Mouse (Mus musculus): ENCODE results near the gene Setdb1. TPM values are rescaled to one million over a fixed set of nuclear protein-coding genes. Genes with fewer than 3 reads are reported as not detected.

Setdb1 gene
- total and polyA plus RNA-seq, 3 experiments = 33.7 to 49.5 (median 43.2) TPM

GRCm38 (mm10) chr3:95319701-95320625, 37.0 kb downstream of the Setdb1 start:
- Histone ChIP-seq H3K27ac (ENCODE audit: insufficient read depth, low read depth) (no peak overlapping the region), H3K79me2 (replicated peaks; ENCODE audit: control insufficient read depth, extremely low read depth, insufficient read depth, poor library complexity, severe bottlenecking) (peaks cover 42% of the 10 kb centered on the region), H3K4me1 (ENCODE audit: control insufficient read depth in 1 of 2, insufficient read depth in 2 of 2) (peaks cover 17 to 35% of the 10 kb centered on the region in 2 experiments), H3K27me3 (replicated peaks) (no peaks in the 10 kb centered on the region), H3K4me3 (replicated peaks in 1 of 3; ENCODE audit: low read depth in 2 of 3, low read length in 2 of 3, poor library complexity in 1 of 3) (no peak overlapping the region), H3K9me3 (replicated peaks; ENCODE audit: low read length) (no peaks in the 10 kb centered on the region), H3K9ac (ENCODE audit: insufficient read depth, low read depth) (no peak overlapping the region), H3K4me2 (ENCODE audit: insufficient read depth, low read depth, poor library complexity, severe bottlenecking) (no peak overlapping the region), H3K36me3 (replicated peaks in 1 of 2; ENCODE audit: control insufficient read depth in 1 of 2, insufficient read depth in 1 of 2, low read length in 1 of 2) (peaks cover 54 to 73% of the 10 kb centered on the region in 2 experiments)
- TF ChIP-seq POLR2AphosphoS2 (IDR thresholded peaks at IDR 0.05; ENCODE audit: low read depth, low read length) = peak; percentile 50; the same call in 1 of the 2 replicates
- TF ChIP-seq TBP (conservative IDR thresholded peaks at IDR 0.05; ENCODE audit: low read depth, low read length) = no peak
- no peak for TF ChIP-seq EP300 (IDR thresholded peaks at IDR 0.05; ENCODE audit: low read length)
- in situ Hi-C loops (cut with MboI; ENCODE audit: low pct_ligation_motif_present, low pct_unique_long_range_greater_than_20kb, low sequenced_read_pairs) = loop anchor here (5.0 kb wide), 1 partner anchor 32 kb away; no protein-coding TSS in a partner anchor
- dilution Hi-C loops (cut with MboI; ENCODE audit: extremely low pct_ligation_motif_present, extremely low pct_unique_long_range_greater_than_20kb, low sequenced_read_pairs) = no loop called here
- no peak for DNase-seq (ENCODE audit: extremely low read depth)

GRCm38 (mm10) chr3:95319110-95319509, 37.9 kb downstream of the Setdb1 start:
- Histone ChIP-seq H3K27ac (ENCODE audit: insufficient read depth, low read depth) (0 out of 2 replicates have a peak overlapping the region, but pooled peaks have one; percentile 28), H3K27me3 (replicated peaks) (no peaks in the 10 kb centered on the region), H3K4me1 (ENCODE audit: control insufficient read depth in 1 of 2, insufficient read depth in 2 of 2) (peaks cover 17 to 35% of the 10 kb centered on the region in 2 experiments), H3K4me3 (replicated peaks in 1 of 3; ENCODE audit: low read depth in 2 of 3, low read length in 2 of 3, poor library complexity in 1 of 3) (no peak overlapping the region), H3K79me2 (replicated peaks; ENCODE audit: control insufficient read depth, extremely low read depth, insufficient read depth, poor library complexity, severe bottlenecking) (peaks cover 46% of the 10 kb centered on the region), H3K9me3 (replicated peaks; ENCODE audit: low read length) (no peaks in the 10 kb centered on the region), H3K9ac (ENCODE audit: insufficient read depth, low read depth) (no peak overlapping the region), H3K36me3 (replicated peaks in 1 of 2; ENCODE audit: control insufficient read depth in 1 of 2, insufficient read depth in 1 of 2, low read length in 1 of 2) (peaks cover 46 to 65% of the 10 kb centered on the region in 2 experiments), H3K4me2 (ENCODE audit: insufficient read depth, low read depth, poor library complexity, severe bottlenecking) (peak overlapping the region; percentile 31; the same call in 1 of the 2 replicates)
- in situ Hi-C loops (cut with MboI; ENCODE audit: low pct_ligation_motif_present, low pct_unique_long_range_greater_than_20kb, low sequenced_read_pairs) (loop anchor here (5.0 kb wide), 1 partner anchor 33 kb away; no protein-coding TSS in a partner anchor), dilution Hi-C loops (cut with MboI; ENCODE audit: extremely low pct_ligation_motif_present, extremely low pct_unique_long_range_greater_than_20kb, low sequenced_read_pairs) (no loop called here)
- TF ChIP-seq MAX (IDR thresholded peaks at IDR 0.05; ENCODE audit: low read length) (no peak), POLR2A (IDR thresholded peaks at IDR 0.05; ENCODE audit: low read depth, low read length) (no peak), UBTF (IDR thresholded peaks at IDR 0.05; ENCODE audit: low read depth, low read length) (no peak), RCOR1 (conservative IDR thresholded peaks at IDR 0.05; ENCODE audit: low read depth, low read length) (no peak), ZC3H11A (IDR thresholded peaks at IDR 0.05; ENCODE audit: low read depth, low read length) (no peak), TBP (conservative IDR thresholded peaks at IDR 0.05; ENCODE audit: low read depth, low read length) (no peak), SMC3 (IDR thresholded peaks at IDR 0.05; ENCODE audit: low read depth, low read length) (no peak)
- DNase-seq (ENCODE audit: extremely low read depth) = peak; percentile 27

GRCm38 (mm10) chr3:95318548-95318947, 38.5 kb downstream of the Setdb1 start:
- TF ChIP-seq TBP (conservative IDR thresholded peaks at IDR 0.05; ENCODE audit: low read depth, low read length) (no peak), GABPA (IDR thresholded peaks at IDR 0.05; ENCODE audit: insufficient replicate concordance, low read depth, low read length) (no peak), JUND (conservative IDR thresholded peaks at IDR 0.05; ENCODE audit: low read depth, low read length) (no peak), JUN (IDR thresholded peaks at IDR 0.05; ENCODE audit: insufficient read depth, low read depth, low read length) (no peak), SIN3A (IDR thresholded peaks at IDR 0.05; ENCODE audit: low read length) (no peak), ZC3H11A (IDR thresholded peaks at IDR 0.05; ENCODE audit: low read depth, low read length) (no peak)
- Histone ChIP-seq H3K4me3 (replicated peaks in 1 of 3; ENCODE audit: low read depth in 2 of 3, low read length in 2 of 3, poor library complexity in 1 of 3) (no peak overlapping the region), H3K9ac (ENCODE audit: insufficient read depth, low read depth) (0 out of 2 replicates have a peak overlapping the region, but pooled peaks have one; percentile 6), H3K79me2 (replicated peaks; ENCODE audit: control insufficient read depth, extremely low read depth, insufficient read depth, poor library complexity, severe bottlenecking) (peaks cover 46% of the 10 kb centered on the region), H3K27ac (ENCODE audit: insufficient read depth, low read depth) (peak overlapping the region; percentile 38; the same call in 1 of the 2 replicates), H3K36me3 (replicated peaks in 1 of 2; ENCODE audit: control insufficient read depth in 1 of 2, insufficient read depth in 1 of 2, low read length in 1 of 2) (peaks cover 40 to 59% of the 10 kb centered on the region in 2 experiments), H3K4me1 (ENCODE audit: control insufficient read depth in 1 of 2, insufficient read depth in 2 of 2) (peaks cover 17 to 38% of the 10 kb centered on the region in 2 experiments), H3K27me3 (replicated peaks) (no peaks in the 10 kb centered on the region), H3K9me3 (replicated peaks; ENCODE audit: low read length) (no peaks in the 10 kb centered on the region), H3K4me2 (ENCODE audit: insufficient read depth, low read depth, poor library complexity, severe bottlenecking) (peak overlapping the region; percentile 31; the same call in 1 of the 2 replicates)
- no peak for DNase-seq (ENCODE audit: extremely low read depth)
- dilution Hi-C loops (cut with MboI; ENCODE audit: extremely low pct_ligation_motif_present, extremely low pct_unique_long_range_greater_than_20kb, low sequenced_read_pairs) (no loop called here), in situ Hi-C loops (cut with MboI; ENCODE audit: low pct_ligation_motif_present, low pct_unique_long_range_greater_than_20kb, low sequenced_read_pairs) (loop anchor here (5.0 kb wide), 1 partner anchor 34 kb away; no protein-coding TSS in a partner anchor)
